Mouse (Mus musculus) mature B cell (primary cell): ENCODE measurements around the gene Rprd2.

Experiments used
- in situ Hi-C: fragments of 300-500 bp; cut with MboI; formaldehyde crosslinking; loops from 2 replicates; pipeline ENCODE4 v1.14.3; 2019

The Rprd2 gene

DNA sequence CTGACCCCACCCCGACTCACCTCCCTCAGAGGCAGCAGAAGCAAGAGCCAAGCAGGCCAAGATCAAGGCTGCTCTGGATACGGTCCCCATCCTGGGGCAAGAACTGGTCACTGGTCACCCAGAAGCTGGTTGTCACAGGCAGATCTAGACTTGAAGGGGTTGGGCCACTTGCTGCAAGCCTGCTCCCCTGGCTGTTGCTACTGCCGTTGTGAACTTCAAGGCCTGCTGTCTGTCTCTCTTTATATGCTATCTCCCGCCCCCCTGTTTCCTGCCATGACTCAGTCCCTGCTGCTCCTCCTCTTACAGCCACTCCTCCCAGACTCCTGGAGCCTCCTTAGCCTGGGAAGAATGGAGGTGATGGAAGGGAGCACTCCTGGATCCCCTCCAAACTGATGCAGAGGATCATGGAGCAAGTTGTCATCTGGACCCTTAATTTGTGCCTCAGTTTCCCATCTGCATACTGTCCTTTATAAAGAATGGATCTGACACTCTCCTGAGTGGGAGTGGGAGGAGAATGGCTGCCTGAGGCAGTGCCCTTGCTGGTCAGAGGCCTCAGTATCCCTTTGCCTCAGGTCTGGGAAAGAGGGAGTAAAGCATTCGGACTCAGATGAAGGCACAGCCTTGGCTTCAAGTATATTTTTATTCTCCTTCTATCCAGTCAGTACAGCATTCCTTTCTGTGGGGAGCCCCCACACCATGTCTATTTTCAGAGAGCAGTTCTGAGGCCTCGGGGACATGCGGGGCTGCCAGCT lies 79.1 kb downstream of the Rprd2 start, which contains the start of gene Ecm1:
Ecm1 (minus strand) TSS at position 217 of the 752 bp plus-strand sequence.
- in situ Hi-C loops: no loop called here

GRCm38 (mm10) chr3:95735071-95735670 lies 83.5 kb downstream of the Rprd2 start:
- in situ Hi-C loops: no loop called here

DNA sequence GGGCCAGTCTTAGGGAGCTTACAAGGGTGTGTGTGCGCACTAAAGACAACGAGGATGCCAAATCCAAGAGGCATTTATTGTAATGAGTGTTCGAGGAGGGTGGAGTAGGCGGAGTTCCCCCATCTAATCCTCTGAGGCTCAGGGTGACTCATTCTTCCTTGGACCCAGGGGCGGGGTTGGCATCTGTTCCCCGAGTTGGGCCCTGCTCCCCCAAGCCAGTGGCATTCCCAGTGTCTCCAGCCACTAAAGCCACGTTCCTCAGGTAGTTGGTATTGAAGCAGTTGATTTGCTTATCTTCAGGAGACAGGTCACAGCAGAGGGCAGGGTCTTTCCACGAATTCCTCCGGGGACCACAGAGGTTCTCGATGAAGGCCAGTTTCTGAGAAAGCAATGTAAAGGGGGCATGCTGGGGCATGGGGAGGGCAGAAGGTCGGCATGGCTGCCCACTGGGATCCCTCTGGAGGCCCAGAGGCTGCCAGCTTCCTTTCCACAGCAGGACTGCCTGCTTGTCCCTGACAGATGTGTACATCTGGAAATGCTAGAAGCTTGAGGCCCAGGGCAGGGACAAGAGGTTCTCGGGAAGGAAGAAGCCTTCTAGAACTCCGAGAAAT lies 84.5 kb downstream of the Rprd2 start:
- in situ Hi-C loops: no loop called here

DNA sequence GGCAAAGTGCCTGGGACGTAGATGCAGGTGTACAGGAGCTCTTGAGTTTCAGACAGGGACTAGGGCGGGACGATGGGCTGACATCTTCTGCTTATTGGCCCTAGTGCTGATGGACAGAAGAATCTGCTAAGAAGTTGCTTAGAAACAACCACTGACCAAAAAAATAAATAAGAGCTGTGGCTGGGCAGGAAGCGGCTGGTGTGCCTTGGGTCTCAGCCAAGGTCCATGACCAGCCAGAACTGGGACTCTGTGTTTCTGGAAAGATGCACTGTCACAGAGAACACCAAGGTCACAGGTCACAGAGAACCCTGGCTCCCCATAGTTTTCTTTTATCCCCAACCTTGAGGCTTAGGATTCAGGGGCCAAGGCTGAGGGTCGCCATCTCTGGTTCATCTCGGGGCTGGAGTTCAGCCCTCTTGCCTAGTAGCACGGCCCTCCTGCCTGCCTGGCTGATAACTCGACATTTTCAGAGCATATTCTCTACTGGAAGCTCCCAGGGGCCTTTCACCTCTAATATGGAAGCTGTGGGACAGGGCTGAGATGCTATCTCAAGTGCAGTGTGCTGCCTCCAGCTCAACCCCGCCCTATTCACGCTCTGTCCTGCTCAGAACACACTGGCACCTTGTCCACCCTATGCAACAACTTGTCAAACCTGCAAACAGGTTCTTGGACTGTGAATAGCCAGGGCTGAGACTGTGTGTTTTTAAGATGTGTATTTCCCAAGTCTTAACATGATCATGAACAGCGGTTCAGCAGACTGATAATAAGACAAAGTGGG lies 85.7 kb downstream of the Rprd2 start:
- in situ Hi-C loops: no loop called here

GRCm38 (mm10) chr3:95732297-95732696 lies 86.4 kb downstream of the Rprd2 start:
- in situ Hi-C loops: no loop called here

GRCm38 (mm10) chr3:95731802-95732201 lies 86.9 kb downstream of the Rprd2 start:
- in situ Hi-C loops: no loop called here

DNA sequence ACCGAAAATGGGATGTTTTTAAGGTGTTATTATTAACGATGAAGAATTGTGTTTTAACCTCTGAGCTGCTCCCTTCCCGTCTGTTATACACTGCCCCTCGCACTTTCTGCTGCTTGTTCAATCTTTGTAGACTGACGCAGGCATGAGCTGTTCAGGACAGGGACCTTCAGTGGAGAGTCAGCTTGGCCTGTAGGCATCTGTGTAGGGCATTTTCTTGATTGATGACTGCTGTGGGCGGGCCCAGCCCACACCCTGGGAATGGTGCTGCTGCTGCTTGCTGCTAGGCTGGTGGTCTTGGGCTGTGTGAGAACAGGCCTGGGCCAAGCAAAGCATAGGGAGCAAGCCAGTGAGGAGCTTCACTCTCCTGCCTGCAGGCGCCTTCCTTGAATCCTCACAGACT lies 88.2 kb downstream of the Rprd2 start:
- in situ Hi-C loops: no loop called here

DNA sequence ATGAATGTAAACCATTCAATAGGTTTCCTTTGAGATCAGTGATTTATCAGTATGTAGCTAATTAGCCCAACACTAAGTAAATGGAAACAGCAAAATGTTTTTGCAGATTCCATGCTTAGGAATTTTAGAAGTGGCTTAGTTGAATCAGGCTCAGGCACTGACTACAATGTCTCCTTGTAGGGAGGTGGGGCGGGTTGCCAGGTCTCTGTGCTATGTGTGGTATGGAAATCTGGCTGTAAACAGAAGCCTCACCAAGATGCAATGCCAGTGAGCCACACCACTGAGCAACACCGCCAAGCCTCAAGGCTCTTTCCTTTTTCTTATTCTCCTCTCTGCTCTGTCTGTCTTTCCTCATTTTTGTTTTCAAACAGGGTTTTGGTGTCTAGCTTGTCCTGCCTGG lies 89.8 kb downstream of the Rprd2 start:
- in situ Hi-C loops: no loop called here

DNA sequence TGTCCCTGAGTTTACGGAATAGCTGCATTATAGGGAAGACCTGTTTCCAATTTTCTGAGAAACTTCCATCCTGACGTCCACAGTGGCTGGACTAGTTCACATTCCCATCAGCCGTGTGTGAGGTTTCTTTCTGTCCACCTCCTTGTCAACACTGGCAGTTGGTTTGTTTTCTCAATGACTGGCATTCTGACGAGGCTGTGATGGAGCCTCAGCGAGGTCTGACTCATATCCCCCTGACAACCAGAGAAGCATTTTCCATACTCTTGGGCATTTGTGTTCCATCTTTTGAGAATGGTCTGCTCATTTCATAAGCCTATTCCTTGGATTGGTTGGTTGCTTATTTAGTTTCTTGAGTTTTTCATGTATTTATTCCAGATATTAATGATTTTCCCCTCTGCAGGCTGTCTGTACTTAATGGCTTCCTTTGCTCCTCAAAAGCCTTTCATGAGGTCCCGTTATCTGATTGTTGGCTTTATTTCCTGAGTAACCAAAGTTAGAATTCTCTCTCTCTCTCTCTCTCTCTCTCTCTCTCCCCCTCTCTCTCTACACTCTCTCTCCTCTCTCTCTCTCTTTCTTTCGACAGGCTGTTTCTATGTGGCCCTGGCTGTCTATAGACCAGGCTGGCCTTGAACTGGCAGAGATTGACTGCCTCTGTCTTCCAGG lies 91.8 kb downstream of the Rprd2 start:
- in situ Hi-C loops: no loop called here

DNA sequence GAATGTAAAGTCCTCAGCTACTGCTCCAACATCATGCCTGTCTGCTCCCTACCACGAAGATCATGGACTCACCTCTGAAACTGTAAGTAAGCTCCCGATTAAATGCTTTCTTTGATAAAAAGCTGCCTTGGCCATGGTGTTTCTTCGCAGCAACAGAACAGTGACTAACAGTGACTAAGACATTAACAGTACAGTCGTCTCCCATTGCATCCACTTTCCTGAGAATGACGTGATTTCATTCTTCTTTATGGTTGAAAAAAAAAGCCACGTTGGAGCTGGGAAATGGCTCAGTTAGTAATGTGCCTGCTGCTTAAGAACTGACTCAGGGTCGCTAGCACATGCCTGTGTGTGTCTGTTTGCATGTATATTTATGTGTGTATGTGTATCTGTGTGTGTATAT lies 92.8 kb downstream of the Rprd2 start:
- in situ Hi-C loops: no loop called here

DNA sequence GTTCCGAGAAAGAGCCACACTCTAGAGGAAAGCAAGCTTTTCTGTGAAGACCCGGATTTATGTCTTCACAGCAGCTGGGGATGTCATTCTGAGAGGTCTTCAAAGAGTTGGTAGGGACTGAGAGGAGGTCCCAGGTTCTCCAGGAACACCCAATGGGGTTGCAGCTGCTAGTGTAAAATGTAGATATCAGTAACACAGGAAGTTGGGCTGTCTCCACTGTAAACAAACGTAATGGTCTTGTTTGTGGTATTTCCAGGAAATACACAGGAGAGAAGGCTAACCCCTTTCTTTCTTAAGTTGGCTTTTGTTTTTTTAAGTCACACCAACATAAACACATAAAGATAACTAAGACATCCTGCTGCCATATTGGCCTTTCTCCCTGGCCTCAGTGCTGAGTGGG lies 96.3 kb downstream of the Rprd2 start:
- in situ Hi-C loops: no loop called here

DNA sequence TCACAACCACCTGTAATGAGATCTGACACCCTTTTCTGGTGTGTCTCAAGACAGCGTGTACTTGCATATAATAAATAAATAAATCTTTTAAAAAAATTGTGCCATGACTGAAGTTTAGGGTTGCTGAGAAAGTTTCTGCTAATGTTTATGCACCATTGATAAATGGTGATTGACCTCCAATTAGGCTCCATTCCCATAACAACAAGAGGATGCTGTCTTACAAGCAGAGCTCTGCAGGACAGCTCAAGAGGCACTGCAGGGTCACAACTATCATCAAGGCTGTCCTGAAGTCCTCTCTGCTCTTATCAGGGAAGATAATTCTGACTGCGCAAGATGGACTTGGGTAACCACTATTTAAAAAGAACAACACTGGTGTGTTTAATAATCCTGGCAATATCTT lies 100.5 kb downstream of the Rprd2 start:
- in situ Hi-C loops: no loop called here

DNA sequence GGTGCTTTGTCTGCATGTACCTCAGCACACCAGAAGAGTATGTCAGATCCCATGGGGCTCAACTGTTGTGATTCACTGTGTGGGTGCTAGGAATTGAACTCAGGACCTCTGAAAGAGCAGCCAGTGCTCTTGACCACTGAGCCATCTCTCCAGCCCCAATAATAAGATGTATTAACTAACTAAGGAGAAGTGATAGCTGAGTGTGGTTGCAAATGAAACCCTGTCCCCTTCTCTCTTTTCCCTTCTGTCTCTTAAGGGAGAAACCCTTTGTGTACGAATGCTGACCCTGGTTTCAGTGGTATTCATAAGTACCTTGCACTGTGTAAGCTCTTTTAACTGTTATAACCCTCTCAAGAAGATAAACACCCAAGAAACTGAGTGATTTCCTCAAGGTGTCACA lies 102.6 kb downstream of the Rprd2 start:
- in situ Hi-C loops: no loop called here
